Mouse (Mus musculus) E14TG2a.4 (cell line): ENCODE data around the gene Hsd3b4.
"Not testable (repeated sequence)": the region's sequence is repeated elsewhere in the genome, so short reads cannot be mapped to it uniquely, and the experiment has no call there.

ENCODE experiments used
- H3K27me3 ChIP-seq: 2 replicates; pipeline ENCODE4 v1.6.1; 2014; ENCODE audit warnings: low read length, control low read depth; ENCODE audit not compliant: insufficient read depth
- H3K36me3 ChIP-seq: 2 replicates; pipeline ENCODE4 v1.6.1; 2014; ENCODE audit warnings: low read length, control low read depth; ENCODE audit not compliant: insufficient read depth
- H3K4me1 ChIP-seq: replicated peaks from 2 replicates; pipeline ENCODE4 v1.6.1; 2014; ENCODE audit warnings: low read depth, low read length, control low read depth
- H3K4me3 ChIP-seq: replicated peaks from 2 replicates; pipeline ENCODE4 v1.5.1; 2014; ENCODE audit warnings: mild to moderate bottlenecking, low read length
- H3K9me3 ChIP-seq: 2 replicates; pipeline ENCODE4 v1.6.1; 2014; ENCODE audit warnings: low read length, control low read depth

Gene Hsd3b4

DNA sequence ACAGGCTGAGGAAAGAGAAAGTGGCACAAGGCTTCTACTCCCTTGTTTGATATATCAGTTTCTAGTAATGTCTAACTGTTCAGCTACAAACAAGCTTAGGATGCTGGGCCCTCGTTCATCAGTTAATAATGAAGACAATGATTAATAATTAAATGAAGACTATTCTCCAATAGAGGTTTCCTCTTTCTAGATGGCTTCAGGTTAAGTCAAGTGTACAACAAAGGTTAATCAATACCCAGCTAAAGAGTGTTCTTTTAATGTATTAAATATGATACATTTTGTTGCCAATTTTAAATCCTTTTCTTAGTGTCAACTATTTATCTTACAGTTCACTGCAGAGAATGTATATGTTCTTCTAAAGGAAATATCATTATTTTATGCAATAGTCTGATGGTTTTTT lies 53.3 kb downstream of the Hsd3b4 start, which contains the start of gene Gm4450:
Gene Gm4450 (minus strand): TSS at position 101 of the 400 bp plus-strand sequence.
- H3K4me3 ChIP-seq, H3K27me3 ChIP-seq, H3K36me3 ChIP-seq, H3K4me1 ChIP-seq, H3K9me3 ChIP-seq: not testable (repeated sequence)

DNA sequence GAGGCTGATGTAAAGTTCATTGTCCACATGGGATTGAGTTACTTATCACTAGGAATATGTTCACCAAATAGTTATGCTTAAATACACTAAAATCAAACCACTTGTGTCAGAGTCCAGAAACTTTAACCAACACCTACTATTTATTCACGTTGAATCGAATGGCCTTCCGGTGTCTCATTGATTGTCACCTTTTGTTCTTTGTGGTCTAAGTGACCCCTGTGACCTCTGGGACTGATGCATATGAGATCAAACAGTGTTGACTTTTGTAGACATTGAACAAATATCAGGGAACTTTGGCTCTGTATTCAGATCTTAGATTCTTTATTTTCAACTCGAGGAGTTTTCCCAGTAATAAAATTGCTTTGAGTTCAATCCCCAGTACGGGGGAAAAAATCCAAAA lies 56.5 kb downstream of the Hsd3b4 start:
- H3K4me1 ChIP-seq, H3K36me3 ChIP-seq, H3K4me3 ChIP-seq, H3K27me3 ChIP-seq, H3K9me3 ChIP-seq: not testable (repeated sequence)
